ENCODE assay signal across 21 mouse cellular contexts in genomic region chr15:100779896-100780295, GRCm38 (mm10). TPM values are rescaled to one million over a fixed set of nuclear protein-coding genes. Genes with fewer than 3 reads are reported as not detected.
DNase-seq lines count a peak whose midpoint lies in the region; ATAC-seq and TF ChIP-seq lines count a peak whose summit lies in the region.
"Had no signal": no experiment of that assay in that cellular context is flagged by ENCODE, and none has a peak within 500 bp of the region (broad histone marks: within the 10 kb centered on the region; RNA-seq: fewer than 3 reads in every experiment).

No protein-coding gene starts in this region.

- intact Hi-C loops in left cerebral cortex, postnatal 25 days (cut with DNase I): no loop called here
- intact Hi-C loops in left cerebral cortex, adult 2 months (cut with DNase I): no loop called here

- H3K9ac ChIP-seq in hindbrain, embryonic 12.5 days: no peak overlapping the region
- H3K9ac ChIP-seq: heart, embryonic 12.5 days; hindbrain, embryonic 15.5 days; intestine, embryonic 15.5 days; liver, postnatal 0 days; midbrain, embryonic 13.5 days; neural tube, embryonic 12.5 days had no signal

- peaks cover 18% of the 10 kb centered on the region for H3K36me3 ChIP-seq in hindbrain, embryonic 10.5 days
- H3K36me3 ChIP-seq in hindbrain, embryonic 12.5 days: peaks cover 20% of the 10 kb centered on the region
- H3K36me3 ChIP-seq: heart, embryonic 12.5 days; intestine, embryonic 15.5 days had no signal

- TF ChIP-seq CTCF in left cerebral cortex, adult 2 months (IDR thresholded peaks at IDR 0.05): no peak
- no peak for TF ChIP-seq CTCF in brain, embryonic 14.5 days (IDR thresholded peaks at IDR 0.05; ENCODE audit: borderline replicate concordance, extremely low read depth, insufficient read depth, insufficient read length)

- H3K9me3 ChIP-seq in hindbrain, embryonic 10.5 days: peaks cover 3% of the 10 kb centered on the region; the same call in 1 of the 2 replicates
- peaks cover 2% of the 10 kb centered on the region; the same call in 1 of the 2 replicates for H3K9me3 ChIP-seq in hindbrain, embryonic 12.5 days (replicated peaks)
- H3K9me3 ChIP-seq: hindbrain, embryonic 15.5 days; intestine, embryonic 15.5 days; neural tube, embryonic 12.5 days had no signal

- H3K27ac ChIP-seq in hindbrain, embryonic 10.5 days: peak overlapping the region; percentile 35; the same call in 1 of the 2 replicates
- H3K27ac ChIP-seq in hindbrain, embryonic 12.5 days: no peak overlapping the region
- no peak overlapping the region for H3K27ac ChIP-seq in left cerebral cortex, adult 2 months
- H3K27ac ChIP-seq: hindbrain, embryonic 15.5 days; intestine, embryonic 15.5 days; midbrain, embryonic 13.5 days; neural tube, embryonic 12.5 days had no signal

- no peaks in the 10 kb centered on the region for H3K27me3 ChIP-seq in hindbrain, embryonic 10.5 days (ENCODE audit: insufficient read depth, poor library complexity, severe bottlenecking)
- no peaks in the 10 kb centered on the region for H3K27me3 ChIP-seq in hindbrain, embryonic 12.5 days
- H3K27me3 ChIP-seq: hindbrain, embryonic 15.5 days; intestine, embryonic 15.5 days; midbrain, embryonic 13.5 days; neural tube, embryonic 12.5 days; Patski had no signal

- ATAC-seq in hindbrain, embryonic 12.5 days (ENCODE audit: low FRiP score): no peak
- ATAC-seq: intestine, embryonic 15.5 days; liver, postnatal 0 days; midbrain, embryonic 13.5 days; Patski had no signal

- H3K4me2 ChIP-seq in hindbrain, embryonic 12.5 days (replicated peaks): no peak overlapping the region
- H3K4me2 ChIP-seq: heart, embryonic 12.5 days; hindbrain, embryonic 15.5 days; intestine, embryonic 15.5 days; midbrain, embryonic 13.5 days; neural tube, embryonic 12.5 days had no signal

- peaks cover 23% of the 10 kb centered on the region for H3K4me1 ChIP-seq in hindbrain, embryonic 10.5 days (replicated peaks)
- H3K4me1 ChIP-seq in hindbrain, embryonic 12.5 days: peaks cover 24% of the 10 kb centered on the region

- 66% methylated on average over 10 of the region's 10 CpGs for WGBS in hindbrain, embryonic 10.5 days
- WGBS in hindbrain, embryonic 12.5 days: 58% methylated on average over 10 of the region's 10 CpGs

- no peak for TF ChIP-seq POLR2A in brain, embryonic 14.5 days (IDR thresholded peaks at IDR 0.05; ENCODE audit: borderline replicate concordance, extremely low read depth, insufficient read depth, insufficient read length, poor library complexity, severe bottlenecking)

- H3K4me3 ChIP-seq in hindbrain, embryonic 10.5 days: no peak overlapping the region
- H3K4me3 ChIP-seq in hindbrain, embryonic 12.5 days: no peak overlapping the region
- H3K4me3 ChIP-seq in left cerebral cortex, adult 2 months: no peak overlapping the region
- H3K4me3 ChIP-seq: heart, embryonic 12.5 days; hindbrain, embryonic 15.5 days; intestine, embryonic 15.5 days; midbrain, embryonic 13.5 days; neural tube, embryonic 12.5 days had no signal

- DNase-seq in hindbrain, embryonic 10.5 days (ENCODE audit: low spot score): no peak
- peak; percentile 26 to 54 for DNase-seq in left cerebral cortex, postnatal 25 days (ENCODE audit: low spot score in 2 of 2)
- DNase-seq in left cerebral cortex, adult 2 months (ENCODE audit: extremely low spot score in 1 of 2, low spot score in 2 of 2): no peak
- DNase-seq in right cerebral cortex, adult 18-20 months: peak; percentile 43
- DNase-seq in right cerebral cortex, postnatal 25 days: no peak
- peak; percentile 10 for DNase-seq in brain, embryonic 14.5 days (ENCODE audit: low read depth)
- DNase-seq: adrenal gland, postnatal 25 days; cerebellum, adult 18-20 months; cerebellum, postnatal 25 days; heart, postnatal 14 days; liver, postnatal 0 days; spleen, adult 18-20 months; thymus, adult 18-20 months; thymus, postnatal 4 days had no signal

RNA-seq across cellular contexts. Expression of gene Slc4a8, which starts 18.3 kb away (rescaled TPM):
- polyA plus RNA-seq in hindbrain, embryonic 10.5 days (2016; fragmentation: Nextera tagmentation; extraction: Ambion mirVana): 9.5 and 10.0 TPM in 2 replicates
- polyA plus RNA-seq in hindbrain, embryonic 12.5 days (2016; fragmentation: Nextera tagmentation; extraction: Ambion mirVana): 17.9 and 22.7 TPM in 2 replicates
- 10 to 100 TPM; 66.5 to 79.7 TPM for total RNA-seq in left cerebral cortex, postnatal 25 days (2021)
- 10 to 100 TPM; 78.4 to 79.0 TPM for total RNA-seq in left cerebral cortex, adult 2 months (2021)
- polyA plus RNA-seq in brain, embryonic 14.5 days (2012; rRNA removed): 23.8 and 31.3 TPM in 2 replicates

RNA-seq across cellular contexts. Expression of gene Galnt6, which starts 50.7 kb away (rescaled TPM):
- polyA plus RNA-seq in hindbrain, embryonic 10.5 days (2016; fragmentation: Nextera tagmentation; extraction: Ambion mirVana): 0.05 and 0.11 TPM in 2 replicates
- polyA plus RNA-seq in hindbrain, embryonic 12.5 days (2016; fragmentation: Nextera tagmentation; extraction: Ambion mirVana): 0.26 and 0.34 TPM in 2 replicates
- 1 to 10 TPM; 2.9 to 4.0 TPM for total RNA-seq in left cerebral cortex, postnatal 25 days (2021)
- 1 to 10 TPM; 4.8 to 4.9 TPM for total RNA-seq in left cerebral cortex, adult 2 months (2021)
- polyA plus RNA-seq in brain, embryonic 14.5 days (2012; rRNA removed): 0.09 and 0.22 TPM in 2 replicates
- polyA plus RNA-seq: midbrain, embryonic 13.5 days had no signal

Comparison
In these comparisons a context has a peak if more than half of its experiments do, and no peak if none do; other contexts are left out.
1. DNase-seq: peak in left cerebral cortex, postnatal 25 days (2 of 2), right cerebral cortex, adult 18-20 months (single experiment) and brain, embryonic 14.5 days (single experiment); none in hindbrain, embryonic 10.5 days (single experiment), left cerebral cortex, adult 2 months (0 of 2) and right cerebral cortex, postnatal 25 days (single experiment).